Mouse (Mus musculus): Measurements from ENCODE around the gene Prrc2b. TPM values are rescaled to one million over a fixed set of nuclear protein-coding genes. Genes with fewer than 3 reads are reported as not detected.

Gene Prrc2b
- polyA plus RNA-seq, 1 experiment from 2014 or later: 30.4 TPM

GRCm38 (mm10) chr2:32146617-32147162 is 4.2 kb upstream of the Prrc2b start:
- Histone ChIP-seq H3K9ac (replicated peaks; ENCODE audit: low read length) (no peak overlapping the region), H3K4me1 (ENCODE audit: insufficient read depth, low read length) (0 out of 2 replicates have a peak, but pooled peaks cover 6% of the 10 kb centered on the region), H3K9me3 (ENCODE audit: low read length) (no peaks in the 10 kb centered on the region), H3K27me3 (ENCODE audit: insufficient read depth, low read length) (no peaks in the 10 kb centered on the region), H3K4me3 (ENCODE audit: low read length) (no peak overlapping the region), H3K27ac (ENCODE audit: low read length) (no peak overlapping the region), H3K4me2 (replicated peaks; ENCODE audit: low read depth, low read length) (no peak overlapping the region), H3K36me3 (ENCODE audit: insufficient read depth, low read length) (no peaks in the 10 kb centered on the region)
- ATAC-seq (ENCODE audit: low FRiP score, low TSS enrichment): no peak
- WGBS: 78% methylated on average over 5 of the region's 5 CpGs

DNA sequence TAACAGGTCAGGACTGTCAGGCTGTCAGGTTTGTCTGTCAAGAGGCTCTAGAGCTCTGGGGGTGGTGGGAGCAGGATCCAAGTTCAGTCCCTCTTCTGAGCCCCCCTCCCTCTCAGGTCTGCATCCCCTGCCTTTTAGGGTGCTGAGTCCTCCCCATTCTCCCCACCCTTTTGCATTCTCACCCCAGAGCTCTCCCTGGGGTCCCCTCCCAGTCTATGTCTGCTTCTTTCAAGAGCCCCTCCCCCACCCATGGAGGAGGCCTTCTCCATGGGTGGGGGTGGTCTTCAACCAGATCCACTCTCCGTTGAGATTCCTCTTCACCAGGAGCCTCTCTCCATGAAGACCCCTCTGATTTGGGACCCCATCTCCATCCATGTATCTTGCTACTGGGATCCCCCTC is 747 bp upstream of the Prrc2b start:
- Histone ChIP-seq H3K27ac (ENCODE audit: low read length) (no peak overlapping the region; the same call in 1 of the 2 replicates), H3K9me3 (ENCODE audit: low read length) (no peaks in the 10 kb centered on the region), H3K27me3 (ENCODE audit: insufficient read depth, low read length) (no peaks in the 10 kb centered on the region), H3K4me3 (ENCODE audit: low read length) (peak overlapping the region; percentile 83), H3K4me2 (replicated peaks; ENCODE audit: low read depth, low read length) (peak overlapping the region; percentile 86), H3K36me3 (ENCODE audit: insufficient read depth, low read length) (no peaks in the 10 kb centered on the region), H3K9ac (replicated peaks; ENCODE audit: low read length) (peak overlapping the region; percentile 98), H3K4me1 (ENCODE audit: insufficient read depth, low read length) (peaks cover 38% of the 10 kb centered on the region)
- no peak for ATAC-seq (ENCODE audit: low FRiP score, low TSS enrichment)
- 22% methylated on average over 1 of the region's 1 CpGs for WGBS

- Histone ChIP-seq H3K4me1 (ENCODE audit: insufficient read depth, low read length) (peaks cover 42% of the 10 kb centered on the region), H3K9me3 (ENCODE audit: low read length) (no peaks in the 10 kb centered on the region), H3K4me3 (ENCODE audit: low read length) (peak overlapping the region; percentile 83), H3K4me2 (replicated peaks; ENCODE audit: low read depth, low read length) (peak overlapping the region; percentile 86), H3K36me3 (ENCODE audit: insufficient read depth, low read length) (no peaks in the 10 kb centered on the region), H3K27me3 (ENCODE audit: insufficient read depth, low read length) (no peaks in the 10 kb centered on the region), H3K27ac (ENCODE audit: low read length) (peak overlapping the region; percentile 99), H3K9ac (replicated peaks; ENCODE audit: low read length) (peak overlapping the region; percentile 98)
- 11% methylated on average over 7 of the region's 7 CpGs for WGBS
- ATAC-seq (ENCODE audit: low FRiP score, low TSS enrichment): no peak
Measured at GRCm38 (mm10) chr2:32150562-32150923, 339 bp upstream of the Prrc2b start.

DNA sequence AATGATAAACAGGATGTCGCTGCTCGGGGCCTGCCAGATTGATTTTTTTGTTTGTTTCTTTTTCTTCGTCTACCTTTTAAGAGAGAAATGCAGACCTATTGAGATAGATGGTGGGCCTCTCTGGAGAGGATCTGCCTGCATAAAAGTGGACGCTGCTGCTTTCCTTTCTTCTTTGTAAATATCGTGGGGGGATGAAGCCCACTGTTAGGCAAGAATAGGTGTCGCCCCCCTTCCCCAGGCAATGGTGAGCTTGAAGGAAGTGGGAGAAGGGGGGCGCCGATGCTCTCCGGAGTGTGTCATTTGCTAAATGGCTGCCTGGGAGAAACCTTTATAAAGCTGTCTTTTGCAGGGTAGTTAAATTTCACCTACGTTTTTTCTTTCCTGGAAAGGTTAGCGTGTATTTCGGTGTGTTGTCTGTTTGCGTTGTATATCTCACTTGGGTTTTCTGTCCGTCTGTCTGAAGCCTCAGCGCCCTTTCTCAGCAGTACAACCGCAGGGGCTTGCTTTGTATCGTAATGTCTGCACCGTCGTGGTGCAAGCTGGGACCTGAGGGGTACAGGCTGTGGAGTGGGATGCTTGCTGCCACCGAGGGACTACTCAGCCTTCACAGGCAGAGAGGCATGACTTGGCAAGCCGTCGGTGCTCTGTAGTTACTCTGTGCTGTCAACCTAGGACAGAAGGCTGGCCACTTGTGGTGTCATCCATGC is 931 bp downstream of the Prrc2b start:
- Histone ChIP-seq H3K27ac (ENCODE audit: low read length) (peak overlapping the region; percentile 99), H3K9me3 (ENCODE audit: low read length) (no peaks in the 10 kb centered on the region), H3K27me3 (ENCODE audit: insufficient read depth, low read length) (no peaks in the 10 kb centered on the region), H3K4me1 (ENCODE audit: insufficient read depth, low read length) (peaks cover 54% of the 10 kb centered on the region), H3K4me2 (replicated peaks; ENCODE audit: low read depth, low read length) (peak overlapping the region; percentile 86), H3K36me3 (ENCODE audit: insufficient read depth, low read length) (no peaks in the 10 kb centered on the region), H3K4me3 (ENCODE audit: low read length) (peak overlapping the region; percentile 83), H3K9ac (replicated peaks; ENCODE audit: low read length) (peak overlapping the region; percentile 98)
- 0% methylated on average over 22 of the region's 22 CpGs for WGBS
- ATAC-seq (ENCODE audit: low FRiP score, low TSS enrichment): peak; percentile 13; the same call in 1 of the 2 replicates

- Histone ChIP-seq H3K4me2 (replicated peaks; ENCODE audit: low read depth, low read length) (peak overlapping the region; percentile 86), H3K4me1 (ENCODE audit: insufficient read depth, low read length) (peaks cover 61% of the 10 kb centered on the region), H3K27ac (ENCODE audit: low read length) (peak overlapping the region; percentile 99), H3K27me3 (ENCODE audit: insufficient read depth, low read length) (no peaks in the 10 kb centered on the region), H3K9ac (replicated peaks; ENCODE audit: low read length) (peak overlapping the region; percentile 98), H3K9me3 (ENCODE audit: low read length) (no peaks in the 10 kb centered on the region), H3K4me3 (ENCODE audit: low read length) (peak overlapping the region; percentile 83), H3K36me3 (ENCODE audit: insufficient read depth, low read length) (no peaks in the 10 kb centered on the region)
- 11% methylated on average over 12 of the region's 12 CpGs for WGBS
- ATAC-seq (ENCODE audit: low FRiP score, low TSS enrichment): no peak
Measured at GRCm38 (mm10) chr2:32152367-32153034, 1.6 kb downstream of the Prrc2b start.

GRCm38 (mm10) chr2:32153041-32153790 is 2.3 kb downstream of the Prrc2b start:
- H3K4me1 ChIP-seq (ENCODE audit: insufficient read depth, low read length): peaks cover 66% of the 10 kb centered on the region

DNA sequence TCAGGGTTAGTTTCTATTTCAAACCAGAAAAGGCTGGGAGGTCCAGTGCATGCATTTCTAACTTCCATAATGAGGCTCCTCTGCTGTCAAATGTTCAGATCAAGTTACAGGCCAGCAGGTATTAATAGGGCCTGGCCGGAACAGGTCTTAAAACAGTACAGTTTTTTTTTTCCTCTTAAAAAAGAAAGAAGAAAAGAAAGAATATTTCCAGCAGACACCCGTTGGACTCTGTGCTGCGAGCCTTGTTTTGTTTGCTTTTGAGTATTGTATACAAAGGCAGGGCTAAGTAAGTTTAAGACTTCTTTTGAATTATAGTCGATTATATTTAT is 2.9 kb downstream of the Prrc2b start:
- peak overlapping the region; percentile 83 for H3K4me3 ChIP-seq (ENCODE audit: low read length)
- H3K27ac ChIP-seq (ENCODE audit: low read length): peak overlapping the region; percentile 99
- peaks cover 69% of the 10 kb centered on the region for H3K4me1 ChIP-seq (ENCODE audit: insufficient read depth, low read length)
- H3K36me3 ChIP-seq (ENCODE audit: insufficient read depth, low read length): no peaks in the 10 kb centered on the region
- peak overlapping the region; percentile 98 for H3K9ac ChIP-seq (replicated peaks; ENCODE audit: low read length)
- 14% methylated on average over 4 of the region's 4 CpGs for WGBS
- peak overlapping the region; percentile 86 for H3K4me2 ChIP-seq (replicated peaks; ENCODE audit: low read depth, low read length)
- H3K27me3 ChIP-seq (ENCODE audit: insufficient read depth, low read length): no peaks in the 10 kb centered on the region
- H3K9me3 ChIP-seq (ENCODE audit: low read length): no peaks in the 10 kb centered on the region
- no peak for ATAC-seq (ENCODE audit: low FRiP score, low TSS enrichment)

More at GRCm38 (mm10) chr2:32153041-32153790, 2.3 kb downstream of the Prrc2b start:
- Histone ChIP-seq H3K36me3 (ENCODE audit: insufficient read depth, low read length) (no peaks in the 10 kb centered on the region), H3K27ac (ENCODE audit: low read length) (peak overlapping the region; percentile 99), H3K27me3 (ENCODE audit: insufficient read depth, low read length) (no peaks in the 10 kb centered on the region), H3K4me3 (ENCODE audit: low read length) (peak overlapping the region; percentile 83), H3K9ac (replicated peaks; ENCODE audit: low read length) (peak overlapping the region; percentile 98), H3K4me2 (replicated peaks; ENCODE audit: low read depth, low read length) (peak overlapping the region; percentile 86), H3K9me3 (ENCODE audit: low read length) (no peaks in the 10 kb centered on the region)
- ATAC-seq (ENCODE audit: low FRiP score, low TSS enrichment): peak; percentile 40
- WGBS: 3% methylated on average over 13 of the region's 13 CpGs

GRCm38 (mm10) chr2:32154334-32154997 is 3.6 kb downstream of the Prrc2b start:
- Histone ChIP-seq H3K4me3 (ENCODE audit: low read length) (peak overlapping the region; percentile 83), H3K27ac (ENCODE audit: low read length) (peak overlapping the region; percentile 99), H3K9me3 (ENCODE audit: low read length) (no peaks in the 10 kb centered on the region), H3K4me2 (replicated peaks; ENCODE audit: low read depth, low read length) (peak overlapping the region; percentile 86), H3K9ac (replicated peaks; ENCODE audit: low read length) (peak overlapping the region; percentile 98; the same call in 1 of the 2 replicates), H3K36me3 (ENCODE audit: insufficient read depth, low read length) (no peaks in the 10 kb centered on the region), H3K4me1 (ENCODE audit: insufficient read depth, low read length) (peaks cover 72% of the 10 kb centered on the region), H3K27me3 (ENCODE audit: insufficient read depth, low read length) (no peaks in the 10 kb centered on the region)
- WGBS: 23% methylated on average over 9 of the region's 9 CpGs
- no peak for ATAC-seq (ENCODE audit: low FRiP score, low TSS enrichment)

- 61% methylated on average over 7 of the region's 7 CpGs for WGBS
- H3K4me2 ChIP-seq (replicated peaks; ENCODE audit: low read depth, low read length): peak overlapping the region; percentile 86
- no peaks in the 10 kb centered on the region for H3K36me3 ChIP-seq (ENCODE audit: insufficient read depth, low read length)
- 0 out of 2 replicates have a peak overlapping the region, but pooled peaks have one; percentile 10 for H3K9ac ChIP-seq (replicated peaks; ENCODE audit: low read length)
- no peaks in the 10 kb centered on the region for H3K27me3 ChIP-seq (ENCODE audit: insufficient read depth, low read length)
- H3K4me3 ChIP-seq (ENCODE audit: low read length): no peak overlapping the region
- no peak for ATAC-seq (ENCODE audit: low FRiP score, low TSS enrichment)
- 0 out of 2 replicates have a peak overlapping the region, but pooled peaks have one; percentile 99 for H3K27ac ChIP-seq (ENCODE audit: low read length)
- H3K4me1 ChIP-seq (ENCODE audit: insufficient read depth, low read length): peaks cover 72% of the 10 kb centered on the region
- no peaks in the 10 kb centered on the region for H3K9me3 ChIP-seq (ENCODE audit: low read length)
Measured at GRCm38 (mm10) chr2:32154998-32155541, 4.2 kb downstream of the Prrc2b start.
